Mouse (Mus musculus) kidney, adult 2 months (tissue): ENCODE measurements at regions not wholly inside any gene's neighbourhood (a gene's known extent, or its start where the extent isn't known, plus 50 kb on each side); places are given as distances from the start of the nearest gene placed in this dataset.

Experiments
- DNase-seq: peaks from one replicate; pipeline ENCODE4 v3.0.0; 2021
- H3K27ac ChIP-seq: fragments of 200-500 bp; 2 replicates; pipeline ENCODE4 v1.5.1; 2012; ENCODE audit warnings: low read depth, low read length, control low read depth, inconsistent platforms; ENCODE audit not compliant: insufficient read depth
- H3K27me3 ChIP-seq: fragments of 200-500 bp; replicated peaks from 2 replicates; pipeline ENCODE4 v1.6.1; 2012; ENCODE audit warnings: mild to moderate bottlenecking, moderate library complexity, low read length, inconsistent platforms; ENCODE audit not compliant: control insufficient read depth, insufficient read depth
- H3K36me3 ChIP-seq: fragments of 200-500 bp; 2 replicates; pipeline ENCODE4 v1.6.1; 2012; ENCODE audit warnings: mild to moderate bottlenecking, moderate library complexity, low read length, inconsistent platforms; ENCODE audit not compliant: control insufficient read depth, insufficient read depth
- H3K4me1 ChIP-seq: fragments of 200-500 bp; 2 replicates; pipeline ENCODE4 v1.6.1; 2011; ENCODE audit warnings: low read length; ENCODE audit not compliant: control insufficient read depth, insufficient read depth
- H3K4me3 ChIP-seq: fragments of 200-500 bp; 2 replicates; pipeline ENCODE4 v1.5.1; 2011; ENCODE audit warnings: mild to moderate bottlenecking, low read depth, low read length, control low read depth; ENCODE audit not compliant: insufficient read depth
- CTCF ChIP-seq: fragments of 200-500 bp; conservative IDR thresholded peaks from 2 replicates; pipeline ENCODE4 v1.5.1; 2011; ENCODE audit warnings: low read depth, mild to moderate bottlenecking, control low read depth, low read length, moderate library complexity, mixed read lengths; ENCODE audit not compliant: insufficient read depth, insufficient read length
- POLR2A ChIP-seq: fragments of 200-500 bp; IDR thresholded peaks from one replicate; pipeline ENCODE4 v1.6.1; 2011; ENCODE audit warnings: low read depth, low read length, control low read depth
- WGBS: fragments of 180-500 bp; shearing (Covaris S2); methylation state at CpG from one replicate; pipeline ENCODE4 v1.1.7; 2018; 5-methylcytosine and 5-hydroxymethylcytosine counted together

- Histone ChIP-seq H3K4me3 (no peak overlapping the region), H3K27ac (peak overlapping the region; percentile 18; the same call in 1 of the 2 replicates), H3K27me3 (no peaks in the 10 kb centered on the region), H3K4me1 (peaks cover 8% of the 10 kb centered on the region; the same call in 1 of the 2 replicates), H3K36me3 (no peaks in the 10 kb centered on the region)
- 75% methylated on average over 3 of the region's 3 CpGs for WGBS
- DNase-seq: no peak
- TF ChIP-seq CTCF (no peak), POLR2A (no peak)
Observed at GRCm38 (mm10) chr6:67139012-67139375, 99.0 kb upstream of the Serbp1 start.

- DNase-seq: peak; percentile 89
- H3K27ac ChIP-seq: peak overlapping the region; percentile 18; the same call in 1 of the 2 replicates
- H3K4me1 ChIP-seq: peaks cover 8% of the 10 kb centered on the region; the same call in 1 of the 2 replicates
- no peaks in the 10 kb centered on the region for H3K36me3 ChIP-seq
- peak; percentile 58 for TF ChIP-seq CTCF
- no peak for TF ChIP-seq POLR2A
- H3K27me3 ChIP-seq: no peaks in the 10 kb centered on the region
- no peak overlapping the region for H3K4me3 ChIP-seq
- WGBS: 32% methylated on average over 13 of the region's 13 CpGs
Observed at GRCm38 (mm10) chr6:67138302-67139011, 99.5 kb upstream of the Serbp1 start.

GRCm38 (mm10) chr6:67137482-67137881, 100.2 kb upstream of the Gadd45a start:
- H3K4me3 ChIP-seq: no peak overlapping the region
- H3K4me1 ChIP-seq: peaks cover 8% of the 10 kb centered on the region; the same call in 1 of the 2 replicates
- H3K36me3 ChIP-seq: no peaks in the 10 kb centered on the region
- TF ChIP-seq CTCF (no peak), POLR2A (no peak)
- no peaks in the 10 kb centered on the region for H3K27me3 ChIP-seq
- H3K27ac ChIP-seq: no peak overlapping the region
- DNase-seq: no peak
- WGBS: 67% methylated on average over 4 of the region's 4 CpGs

GRCm38 (mm10) chr6:67134915-67135314, 97.7 kb upstream of the Gadd45a start:
- no peaks in the 10 kb centered on the region for H3K36me3 ChIP-seq
- H3K4me1 ChIP-seq: peaks cover 8% of the 10 kb centered on the region; the same call in 1 of the 2 replicates
- peak; percentile 25 for DNase-seq
- TF ChIP-seq CTCF (no peak), POLR2A (no peak)
- H3K27ac ChIP-seq: 0 out of 2 replicates have a peak overlapping the region, but pooled peaks have one; percentile 6
- WGBS: 46% methylated on average over 1 of the region's 1 CpGs
- no peaks in the 10 kb centered on the region for H3K27me3 ChIP-seq
- no peak overlapping the region for H3K4me3 ChIP-seq

GRCm38 (mm10) chr6:67130540-67131301, 93.5 kb upstream of the Gadd45a start:
- TF ChIP-seq POLR2A (no peak), CTCF (no peak)
- no peaks in the 10 kb centered on the region for H3K27me3 ChIP-seq
- no peak overlapping the region for H3K27ac ChIP-seq
- 68% methylated on average over 11 of the region's 11 CpGs for WGBS
- no peak for DNase-seq
- H3K4me3 ChIP-seq: no peak overlapping the region
- no peaks in the 10 kb centered on the region for H3K36me3 ChIP-seq
- peaks cover 8% of the 10 kb centered on the region; the same call in 1 of the 2 replicates for H3K4me1 ChIP-seq

GRCm38 (mm10) chr6:67129626-67130025, 92.4 kb upstream of the Gadd45a start:
- 96% methylated on average over 10 of the region's 10 CpGs for WGBS
- H3K4me3 ChIP-seq: no peak overlapping the region
- H3K4me1 ChIP-seq: peaks cover 8% of the 10 kb centered on the region; the same call in 1 of the 2 replicates
- TF ChIP-seq POLR2A (no peak), CTCF (no peak)
- no peaks in the 10 kb centered on the region for H3K27me3 ChIP-seq
- no peaks in the 10 kb centered on the region for H3K36me3 ChIP-seq
- DNase-seq: no peak
- H3K27ac ChIP-seq: no peak overlapping the region
